Mouse (Mus musculus) frontal cortex, postnatal 14 days (tissue): ENCODE results near the gene Mup13.
"Not testable (repeated sequence)": the region's sequence is repeated elsewhere in the genome, so short reads cannot be mapped to it uniquely, and the experiment has no call there.

Source experiments
- DNase-seq, 2 experiments: peaks; one replicate each; pipeline ENCODE4 v3.0.0; 2022; ENCODE audit warnings: low spot score in 2 of 2

Mup13 gene

GRCm38 (mm10) chr4:61228186-61228585, at the start of gene Mup13:
Mup13 (minus strand) TSS chr4:61228286.
- DNase-seq, result not testable (repeated sequence)
